Mouse (Mus musculus) cerebellum, adult 9-10 months (tissue): ENCODE measurements around the gene Wsb1.

Experiments used
- DNase-seq: peaks from one replicate; pipeline ENCODE4 v3.0.0; 2022

Gene Wsb1

GRCm38 (mm10) chr11:79209882-79210471 is 44.5 kb downstream of the Wsb1 start:
- DNase-seq: no peak

GRCm38 (mm10) chr11:79209113-79209512 is 45.4 kb downstream of the Wsb1 start:
- DNase-seq: no peak

GRCm38 (mm10) chr11:79208462-79208861 is 46.0 kb downstream of the Wsb1 start:
- no peak for DNase-seq

GRCm38 (mm10) chr11:79207691-79208090 is 46.8 kb downstream of the Wsb1 start:
- no peak for DNase-seq

- DNase-seq: no peak
Observed at GRCm38 (mm10) chr11:79204444-79204843, 50.0 kb downstream of the Wsb1 start.

- no peak for DNase-seq
Observed at GRCm38 (mm10) chr11:79200502-79200901, 54.0 kb downstream of the Wsb1 start.

GRCm38 (mm10) chr11:79198562-79198961 is 55.9 kb downstream of the Wsb1 start:
- DNase-seq: no peak

- DNase-seq: no peak
Observed at GRCm38 (mm10) chr11:79197846-79198235, 56.6 kb downstream of the Wsb1 start.

GRCm38 (mm10) chr11:79196876-79197845 is 57.3 kb downstream of the Wsb1 start:
- no peak for DNase-seq

- no peak for DNase-seq
Observed at GRCm38 (mm10) chr11:79196196-79196869, 58.1 kb downstream of the Wsb1 start.

- DNase-seq: no peak
Observed at GRCm38 (mm10) chr11:79192176-79192575, 62.3 kb downstream of the Wsb1 start.

GRCm38 (mm10) chr11:79191214-79191613 is 63.3 kb downstream of the Wsb1 start:
- DNase-seq: no peak

GRCm38 (mm10) chr11:79190257-79190656 is 64.2 kb downstream of the Wsb1 start:
- DNase-seq: no peak
